Mouse (Mus musculus) ES-Bruce4 (cell line): ENCODE results near the gene Prune1.

Source experiments
- CTCF ChIP-seq: IDR thresholded peaks from one replicate; pipeline ENCODE4 v1.8.1; 2011; ENCODE audit warnings: low read depth, low read length
- POLR2A ChIP-seq: IDR thresholded peaks from one replicate; pipeline ENCODE4 v1.8.1; 2011; ENCODE audit warnings: low read length; ENCODE audit not compliant: insufficient read depth

GRCm38 (mm10) chr3:95256931-95257330 lies 24.9 kb downstream of the Prune1 start:
- TF ChIP-seq POLR2A (no peak), CTCF (no peak)
